Mouse (Mus musculus) Patski (cell line): ENCODE measurements around the gene Hacd1. TPM values are rescaled to one million over a fixed set of nuclear protein-coding genes. Genes with fewer than 3 reads are reported as not detected.

Source experiments
- ATAC-seq: fragments of 100-300 bp; one replicate; pipeline ENCODE4 v1.8.0; 2021
- CTCF ChIA-PET: fragments of 350-600 bp; sonication (Branson Sonifier 250); formaldehyde crosslinking; loops from one replicate; lab custom pipeline; 2022; ENCODE audit warnings: inconsistent platforms; lab: Charles Lee
- POLR2A ChIA-PET: fragments of 350-600 bp; sonication (Branson Sonifier 250); formaldehyde crosslinking; loops from one replicate; lab custom pipeline; 2022; ENCODE audit warnings: antibody characterized with exemption, inconsistent platforms; lab: Charles Lee
- DNase-seq: peaks from one replicate; pipeline ENCODE4 v3.0.0-alpha.2; 2011; ENCODE audit warnings: low read depth, low spot score
- H3K27me3 ChIP-seq: fragments of 371-371 bp; one replicate; pipeline ENCODE4 v1.5.1; 2021
- CTCF ChIP-seq: fragments of 100-300 bp; IDR thresholded peaks from one replicate; pipeline ENCODE4 v1.5.1; 2021
- in situ Hi-C: fragments of 300-500 bp; cut with MboI; formaldehyde crosslinking; loops from 3 replicates; pipeline ENCODE4 v1.11.1; 2018; ENCODE audit warnings: low pct_unique_long_range_greater_than_20kb, mixed read lengths
- polyA plus RNA-seq: library from polyadenylated mRNA; unstranded; gene quantifications from one replicate; pipeline ENCODE4 v1.2.3, GENCODE M21; 2021

The Hacd1 gene
- polyA plus RNA-seq, 1 experiment from 2014 or later = 18.7 TPM

GRCm38 (mm10) chr2:14065704-14066650, 10.0 kb upstream of the Hacd1 start:
- DNase-seq (no peak), ATAC-seq (no peak)
- CTCF ChIA-PET = no interaction called here
- in situ Hi-C loops = no loop called here
- POLR2A ChIA-PET = no interaction called here
- TF ChIP-seq CTCF = no peak
- H3K27me3 ChIP-seq = peaks cover 8% of the 10 kb centered on the region

- in situ Hi-C loops = loop anchor here (10.0 kb wide), 1 partner anchor 780 kb away; the partner anchor contains the start of gene Rsu1
- CTCF ChIA-PET = no interaction called here
- peak; percentile 74 for ATAC-seq
- no peak for TF ChIP-seq CTCF
- no peaks in the 10 kb centered on the region for H3K27me3 ChIP-seq
- no peak for DNase-seq
- POLR2A ChIA-PET = no interaction called here
Measured at GRCm38 (mm10) chr2:14055168-14055565, 768 bp downstream of the Hacd1 start.

GRCm38 (mm10) chr2:14054716-14055115, 1.2 kb downstream of the Hacd1 start:
- in situ Hi-C loops = loop anchor here (10.0 kb wide), 1 partner anchor 780 kb away; the partner anchor contains the start of gene Rsu1
- ChIA-PET POLR2A (no interaction called here), CTCF (no interaction called here)
- H3K27me3 ChIP-seq = no peaks in the 10 kb centered on the region
- no peak for TF ChIP-seq CTCF
- DNase-seq (no peak), ATAC-seq (no peak)

- H3K27me3 ChIP-seq = no peaks in the 10 kb centered on the region
- no peak for TF ChIP-seq CTCF
- ChIA-PET CTCF (no interaction called here), POLR2A (no interaction called here)
- ATAC-seq (no peak), DNase-seq (no peak)
- in situ Hi-C loops = loop anchor here (10.0 kb wide), 1 partner anchor 779 kb away; the partner anchor contains the start of gene Rsu1
Measured at GRCm38 (mm10) chr2:14054163-14054562, 1.8 kb downstream of the Hacd1 start.

- in situ Hi-C loops = loop anchor here (10.0 kb wide), 1 partner anchor 779 kb away; the partner anchor contains the start of gene Rsu1
- ATAC-seq (no peak), DNase-seq (no peak)
- ChIA-PET CTCF (no interaction called here), POLR2A (no interaction called here)
- H3K27me3 ChIP-seq = no peaks in the 10 kb centered on the region
- TF ChIP-seq CTCF = no peak
Measured at GRCm38 (mm10) chr2:14053618-14054017, 2.3 kb downstream of the Hacd1 start.

- no peak for TF ChIP-seq CTCF
- ChIA-PET CTCF (interaction anchor here (0.7 to 5.4 kb wide), 12 partner anchors 11 to 414 kb away, joined by 4 to 43 read pairs (median 5); no protein-coding TSS in a partner anchor), POLR2A (no interaction called here)
- no peaks in the 10 kb centered on the region for H3K27me3 ChIP-seq
- in situ Hi-C loops = loop anchor here (5.0 to 25.0 kb wide), 3 partner anchors 88 to 666 kb away; no protein-coding TSS in a partner anchor
- ATAC-seq (no peak), DNase-seq (no peak)
Measured at GRCm38 (mm10) chr2:14048808-14049207, 7.1 kb downstream of the Hacd1 start.

- TF ChIP-seq CTCF = peak; percentile 83
- POLR2A ChIA-PET = no interaction called here
- DNase-seq (peak; percentile 38), ATAC-seq (peak; percentile 95)
- H3K27me3 ChIP-seq = no peaks in the 10 kb centered on the region
- in situ Hi-C loops = loop anchor here (5.0 to 25.0 kb wide), 3 partner anchors 89 to 666 kb away; no protein-coding TSS in a partner anchor
- CTCF ChIA-PET = interaction anchor here (0.7 to 5.4 kb wide), 13 partner anchors 12 to 654 kb away, joined by 3 to 43 read pairs (median 5); no protein-coding TSS in a partner anchor
Measured at GRCm38 (mm10) chr2:14048381-14048780, 7.6 kb downstream of the Hacd1 start.

- H3K27me3 ChIP-seq = no peaks in the 10 kb centered on the region
- DNase-seq = no peak
- no peak for ATAC-seq
- TF ChIP-seq CTCF = no peak
- CTCF ChIA-PET = interaction anchor here (1.7 kb wide), 1 partner anchor 252 kb away, joined by 4 read pairs; no protein-coding TSS in a partner anchor
- POLR2A ChIA-PET = no interaction called here
- in situ Hi-C loops = loop anchor here (10.0 to 25.0 kb wide), 2 partner anchors 94 to 671 kb away; no protein-coding TSS in a partner anchor
Measured at GRCm38 (mm10) chr2:14043577-14044170, 12.3 kb downstream of the Hacd1 start.

- ATAC-seq = no peak
- ChIA-PET POLR2A (no interaction called here), CTCF (interaction anchor here (0.9 kb wide), 1 partner anchor 103 kb away, joined by 3 read pairs; no protein-coding TSS in a partner anchor)
- H3K27me3 ChIP-seq = no peaks in the 10 kb centered on the region
- DNase-seq = no peak
- TF ChIP-seq CTCF = no peak
- in situ Hi-C loops = loop anchor here (10.0 to 25.0 kb wide), 2 partner anchors 94 to 672 kb away; no protein-coding TSS in a partner anchor
Measured at GRCm38 (mm10) chr2:14043011-14043410, 12.9 kb downstream of the Hacd1 start.

- ATAC-seq = no peak
- TF ChIP-seq CTCF = no peak
Measured at GRCm38 (mm10) chr2:14041249-14041648, 14.7 kb downstream of the Hacd1 start.

More at GRCm38 (mm10) chr2:14041249-14041648, 14.7 kb downstream of the Hacd1 start:
- DNase-seq = no peak
- ChIA-PET CTCF (no interaction called here), POLR2A (no interaction called here)
- H3K27me3 ChIP-seq = no peaks in the 10 kb centered on the region
- in situ Hi-C loops = loop anchor here (10.0 to 25.0 kb wide), 2 partner anchors 96 to 674 kb away; no protein-coding TSS in a partner anchor
